Mouse (Mus musculus) thymus, postnatal 36 days (tissue): ENCODE data around the gene Map4.

Source experiments
- DNase-seq, 2 experiments: peaks; one replicate each; pipeline ENCODE4 v3.0.0; 2022; ENCODE audit warnings: mixed read lengths in 2 of 2

Gene Map4

DNA sequence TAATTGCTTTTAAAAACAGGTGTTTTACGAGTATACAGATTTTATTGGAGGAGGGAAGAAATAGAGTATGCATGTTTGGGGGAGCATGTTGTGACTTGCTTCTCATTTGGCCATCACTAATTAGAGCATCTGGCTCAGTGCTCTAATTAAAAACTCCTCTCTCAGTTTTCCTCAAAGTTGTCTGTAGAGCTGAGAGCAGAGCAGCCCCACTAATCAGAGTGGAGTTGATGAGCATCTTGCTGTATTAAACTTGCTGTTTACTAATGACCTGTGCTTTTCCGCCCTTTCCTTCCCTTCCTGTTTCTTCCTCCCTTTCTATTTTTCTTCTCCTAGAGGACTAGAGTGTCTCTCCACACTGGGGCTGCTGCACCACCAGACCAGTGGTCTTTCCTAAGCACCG is 71.2 kb downstream of the Map4 start:
- no peak for DNase-seq

GRCm38 (mm10) chr9:110019224-110019623 is 88.0 kb downstream of the Map4 start:
- no peak for DNase-seq

DNA sequence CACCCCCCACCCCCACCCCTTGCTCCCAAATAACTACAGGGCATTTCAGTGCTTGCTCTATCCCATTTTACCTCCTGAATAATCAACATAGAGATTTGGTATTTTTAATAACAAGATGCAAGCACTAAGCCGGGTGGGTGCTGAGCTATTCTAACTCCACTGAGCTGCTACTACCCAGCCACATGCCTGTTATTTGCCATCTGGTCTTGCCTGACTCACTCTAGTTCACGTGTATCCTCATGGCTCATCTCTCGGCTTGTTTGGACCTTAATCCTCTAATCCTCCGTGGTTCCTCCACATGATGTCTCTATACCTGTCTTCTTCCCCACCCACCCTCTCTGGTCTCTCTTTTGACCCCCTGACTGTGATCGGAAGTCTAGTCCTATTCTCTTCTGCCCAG is 89.1 kb downstream of the Map4 start:
- DNase-seq: no peak

DNA sequence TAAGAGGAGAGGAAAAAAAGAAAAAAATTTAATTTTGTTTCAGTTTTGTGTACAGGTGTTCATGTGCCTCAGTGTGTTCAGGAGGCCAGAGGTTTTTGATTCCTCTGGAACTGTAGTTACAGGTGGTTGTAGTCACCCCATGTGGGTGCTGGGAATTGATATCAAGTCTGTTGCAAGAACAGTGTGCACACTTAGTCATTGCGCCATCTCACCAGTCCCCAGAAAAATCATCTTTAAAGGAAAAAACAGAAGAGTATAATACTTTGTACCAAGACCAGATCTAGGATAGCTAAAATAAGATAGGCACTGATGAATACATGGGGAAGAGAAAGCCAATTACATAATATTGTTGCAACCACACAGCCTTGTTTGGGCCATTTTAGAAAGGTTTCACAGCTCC is 90.2 kb downstream of the Map4 start:
- no peak for DNase-seq

GRCm38 (mm10) chr9:110022151-110022550 is 90.9 kb downstream of the Map4 start:
- DNase-seq: no peak

DNA sequence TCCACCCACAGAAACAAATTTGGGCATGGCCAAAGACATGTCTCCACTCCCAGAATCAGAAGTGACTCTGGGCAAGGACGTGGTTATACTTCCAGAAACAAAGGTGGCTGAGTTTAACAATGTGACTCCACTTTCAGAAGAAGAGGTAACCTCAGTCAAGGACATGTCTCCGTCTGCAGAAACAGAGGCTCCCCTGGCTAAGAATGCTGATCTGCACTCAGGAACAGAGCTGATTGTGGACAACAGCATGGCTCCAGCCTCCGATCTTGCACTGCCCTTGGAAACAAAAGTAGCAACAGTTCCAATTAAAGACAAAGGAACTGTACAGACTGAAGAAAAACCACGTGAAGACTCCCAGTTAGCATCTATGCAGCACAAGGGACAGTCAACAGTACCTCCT is 103.8 kb downstream of the Map4 start:
- DNase-seq: no peak

DNA sequence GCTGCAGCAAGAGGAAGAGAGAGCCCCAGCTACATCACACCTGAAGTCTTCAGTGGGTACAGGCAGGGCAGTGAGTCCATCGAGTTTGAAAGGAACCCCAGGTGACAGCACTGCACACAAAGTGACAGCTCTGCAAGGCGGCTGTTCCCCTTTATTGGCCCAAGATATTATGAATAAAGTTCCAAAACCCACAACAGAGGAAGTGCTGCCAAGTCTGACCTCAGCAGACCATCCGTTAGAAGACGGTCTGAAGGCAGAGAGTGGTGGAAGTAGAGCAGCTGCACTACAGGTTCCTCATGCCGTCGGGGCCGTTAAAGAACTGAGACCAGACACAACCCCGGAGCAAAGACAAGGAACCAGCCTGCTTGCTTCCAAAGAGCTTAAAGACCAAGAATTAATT is 106.6 kb downstream of the Map4 start:
- DNase-seq: no peak

DNA sequence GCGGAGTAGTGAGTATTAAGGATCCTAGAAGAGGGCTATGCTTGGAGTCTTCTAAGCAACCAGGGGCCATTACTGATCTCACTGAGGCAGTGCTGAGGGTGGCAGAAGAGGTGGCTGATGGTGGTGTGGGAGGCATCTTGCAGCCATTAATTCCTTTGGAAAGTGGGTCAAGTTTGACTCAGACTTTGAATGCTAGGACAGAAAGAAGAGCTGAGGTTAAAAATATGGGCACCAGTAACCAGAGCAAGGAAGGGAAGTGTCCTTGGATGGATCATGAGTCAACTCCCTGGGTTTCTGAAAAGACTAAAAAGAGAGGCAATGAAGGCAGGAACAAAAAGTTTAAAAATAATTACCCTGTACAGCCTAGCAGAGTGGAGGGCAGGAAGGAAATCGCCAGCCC is 107.2 kb downstream of the Map4 start:
- no peak for DNase-seq

DNA sequence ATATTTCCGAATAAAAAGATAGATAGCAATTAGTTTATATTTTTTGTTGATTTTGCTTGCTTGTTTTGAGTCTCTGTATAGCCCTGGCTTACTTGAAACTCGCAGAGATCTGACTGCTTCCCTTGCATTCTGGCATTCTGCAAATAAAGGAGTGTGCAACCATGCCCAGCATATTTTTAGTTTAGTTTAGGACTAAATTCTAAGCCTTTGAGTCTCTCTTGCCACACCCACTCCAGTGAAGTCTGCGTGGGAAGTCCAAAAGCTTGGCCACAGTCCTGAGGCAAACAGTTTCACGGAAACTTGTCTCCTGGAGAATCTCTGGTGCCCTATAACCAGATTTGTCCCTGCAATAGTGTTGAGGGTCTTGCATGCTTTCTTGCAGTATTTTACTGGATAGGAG is 113.1 kb downstream of the Map4 start:
- DNase-seq: no peak

DNA sequence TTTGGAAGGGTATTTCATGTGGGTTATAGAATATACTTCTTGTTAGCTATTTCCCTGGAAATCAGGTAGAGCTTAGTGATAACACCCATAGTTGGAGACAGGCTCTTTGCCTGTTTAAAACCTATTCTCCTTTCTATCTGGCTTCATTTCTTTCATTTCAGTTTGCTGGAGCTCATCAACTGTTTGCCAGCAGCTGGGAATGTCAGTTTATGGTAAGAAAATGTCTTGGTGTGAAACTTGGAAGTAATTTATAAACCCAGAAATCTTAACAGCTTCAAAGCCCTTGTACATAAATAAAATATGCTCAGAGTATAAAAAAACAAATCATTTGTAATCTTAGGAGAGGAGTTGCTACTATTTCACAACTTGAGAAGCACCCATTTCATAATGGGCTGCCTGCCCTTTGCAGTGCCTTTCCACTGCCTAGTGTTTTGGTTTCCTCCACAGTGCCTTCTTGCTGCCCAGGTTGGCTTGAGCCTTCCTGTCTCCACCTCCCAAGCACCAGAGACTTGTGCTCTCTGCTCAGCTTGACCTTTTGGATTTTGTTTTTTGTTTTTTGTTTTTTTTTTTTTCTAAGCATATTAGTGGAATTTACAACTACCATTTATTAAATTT is 114.6 kb downstream of the Map4 start:
- no peak for DNase-seq

DNA sequence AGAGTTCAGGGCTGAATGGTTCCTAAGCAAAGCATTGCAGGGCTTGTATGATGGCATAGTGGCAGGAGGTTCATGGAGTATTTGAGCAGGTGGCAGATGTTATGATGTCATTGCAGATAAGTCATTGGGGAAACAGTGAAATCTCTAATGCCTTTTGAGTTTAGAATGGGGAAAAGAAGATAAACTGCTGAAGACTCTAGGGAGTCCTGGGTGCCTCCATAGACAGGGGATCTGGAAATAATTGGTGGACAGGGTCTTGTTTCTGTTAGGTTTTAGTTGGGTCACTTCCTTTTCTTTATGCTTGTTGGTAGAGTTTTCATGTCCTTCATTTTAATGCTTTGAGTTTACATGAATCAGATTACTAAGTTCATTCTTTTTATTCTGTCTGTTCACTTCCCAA is 116.0 kb downstream of the Map4 start:
- DNase-seq: no peak

DNA sequence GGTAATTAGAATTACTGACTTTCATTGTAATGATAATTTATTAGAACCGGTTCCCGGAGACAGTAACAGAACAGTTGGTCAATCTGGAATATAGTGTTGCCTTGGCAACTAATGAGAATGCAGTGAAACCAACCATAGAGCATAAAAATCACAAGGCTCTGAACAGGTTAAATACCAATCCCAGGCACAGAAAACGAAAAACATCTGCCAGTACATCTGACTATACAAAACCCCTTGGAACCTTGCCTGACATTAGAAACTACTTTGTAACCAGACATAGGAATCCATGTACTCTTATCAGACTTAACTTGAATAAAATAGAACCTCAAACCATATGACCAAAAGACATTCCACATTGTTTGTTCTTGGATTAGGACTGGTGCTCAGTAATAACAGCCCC is 116.6 kb downstream of the Map4 start:
- DNase-seq: no peak

- DNase-seq: no peak
These were observed 119.9 kb downstream of the Map4 start for GRCm38 (mm10) chr9:110051184-110051583.

GRCm38 (mm10) chr9:110051869-110052661 is 120.8 kb downstream of the Map4 start:
- no peak for DNase-seq

- no peak for DNase-seq
These were observed 121.7 kb downstream of the Map4 start for GRCm38 (mm10) chr9:110052951-110053304.

- no peak for DNase-seq
These were observed 122.2 kb downstream of the Map4 start for GRCm38 (mm10) chr9:110053305-110054079.

GRCm38 (mm10) chr9:110054080-110054421 is 122.8 kb downstream of the Map4 start:
- no peak for DNase-seq

DNA sequence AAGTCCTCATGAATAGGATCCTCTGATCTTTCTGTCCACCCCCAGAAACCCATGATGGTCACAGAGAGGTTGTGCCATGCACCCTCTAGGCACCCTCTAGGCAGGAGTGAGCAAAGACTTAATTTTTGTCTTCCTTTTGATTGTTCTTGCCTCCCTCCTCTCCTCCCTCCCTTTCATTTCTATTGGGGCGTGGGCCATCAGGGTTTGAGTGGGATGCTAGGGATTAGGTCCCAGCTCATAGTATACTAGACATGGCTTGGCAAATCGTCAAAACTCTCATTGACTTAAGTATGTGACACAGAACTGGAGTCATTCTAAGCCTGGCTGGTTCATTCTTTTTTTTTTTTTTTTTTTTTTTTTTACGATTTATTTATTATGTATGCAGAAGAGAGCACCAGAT is 123.5 kb downstream of the Map4 start:
- no peak for DNase-seq

DNA sequence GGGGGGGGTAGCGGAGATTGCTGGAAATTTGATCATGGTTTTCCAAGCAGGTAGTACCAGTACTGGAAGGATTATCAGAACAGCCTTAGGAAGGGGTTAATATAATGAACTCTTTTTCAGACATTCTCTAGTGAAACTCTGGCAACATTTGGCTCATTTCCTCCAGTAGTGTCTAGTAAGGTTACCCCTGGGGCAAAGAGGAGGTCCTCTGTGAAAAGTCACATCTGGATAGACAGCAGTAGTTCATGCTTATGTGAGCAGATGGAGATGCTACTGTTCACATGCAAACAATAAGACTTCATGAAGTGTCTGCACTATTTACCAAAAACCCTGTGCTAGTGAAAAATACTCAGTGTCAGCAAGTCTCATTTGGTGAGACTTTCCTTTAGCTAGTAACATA is 125.9 kb downstream of the Map4 start:
- DNase-seq: no peak

DNA sequence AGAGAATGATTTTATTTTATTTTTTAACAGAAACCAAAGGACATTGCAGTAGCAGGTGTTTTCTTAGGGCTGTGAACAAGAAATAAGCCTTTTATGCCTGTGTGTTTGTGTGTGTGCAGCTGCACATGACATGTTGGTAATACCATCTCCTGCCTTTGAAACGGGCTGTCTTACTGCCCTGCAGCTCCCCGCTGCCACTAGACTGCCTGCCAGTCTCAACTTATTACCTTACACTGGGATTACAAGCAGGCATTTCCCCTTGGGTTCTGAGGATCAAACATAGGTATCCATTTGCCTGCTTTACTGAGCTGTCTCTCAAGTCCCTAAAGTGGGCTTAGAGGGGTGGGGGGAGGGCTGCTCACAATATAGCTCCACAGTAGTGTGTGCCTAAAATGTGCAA is 129.5 kb downstream of the Map4 start:
- DNase-seq: peak; percentile 56 to 65

- DNase-seq: peak; percentile 63 to 78
These were observed 131.1 kb downstream of the Map4 start for GRCm38 (mm10) chr9:110062405-110062804.

- DNase-seq: peak in 1 of 2 experiments; percentile 43
These were observed 131.6 kb downstream of the Map4 start for GRCm38 (mm10) chr9:110062861-110063260.

DNA sequence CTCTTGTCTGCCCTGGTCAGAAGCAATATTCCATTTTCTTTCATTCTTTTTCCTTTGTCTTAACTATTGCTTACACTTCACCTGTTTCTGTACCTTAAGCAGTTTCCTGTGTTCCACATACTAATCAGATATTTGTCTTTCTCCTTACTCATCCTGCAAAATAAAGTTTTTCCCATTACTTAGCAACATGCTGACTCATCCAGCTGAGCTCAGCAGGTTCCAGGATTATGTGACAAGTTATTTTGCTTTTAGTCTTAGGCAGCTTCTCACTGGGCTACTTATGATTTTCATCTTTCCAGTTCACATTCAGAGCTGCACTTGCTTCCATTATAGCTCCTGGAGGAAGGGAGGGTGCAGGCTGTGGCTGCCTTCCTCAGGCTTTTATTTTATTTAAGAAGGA is 133.4 kb downstream of the Map4 start:
- no peak for DNase-seq

DNA sequence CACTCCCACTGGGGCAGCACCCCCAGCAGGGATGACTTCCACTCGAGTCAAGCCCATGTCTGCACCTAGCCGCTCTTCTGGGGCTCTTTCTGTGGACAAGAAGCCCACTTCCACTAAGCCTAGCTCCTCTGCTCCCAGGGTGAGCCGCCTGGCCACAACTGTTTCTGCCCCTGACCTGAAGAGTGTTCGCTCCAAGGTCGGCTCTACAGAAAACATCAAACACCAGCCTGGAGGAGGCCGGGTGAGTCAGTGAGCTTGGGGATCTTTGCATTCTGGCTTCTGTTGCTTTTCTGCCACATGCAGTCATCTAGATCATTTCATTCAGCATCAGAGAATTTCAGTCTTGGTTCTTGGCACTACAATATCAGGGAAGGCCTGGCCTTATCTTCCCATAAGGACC is 137.5 kb downstream of the Map4 start:
- DNase-seq: no peak
